Mouse (Mus musculus) kidney, embryonic 14.5 days (tissue): ENCODE results near the gene Gm3336. TPM values are rescaled to one million over a fixed set of nuclear protein-coding genes. Genes with fewer than 3 reads are reported as not detected.

Source experiments
- ATAC-seq: fragments of 200-750 bp; cut with Nextera tagmentation; 2 replicates; pipeline ENCODE4 v1.8.0; 2017; ENCODE audit warnings: moderate number of reproducible peaks, mild to moderate bottlenecking, moderate TSS enrichment, moderate library complexity; ENCODE audit not compliant: low FRiP score, low TSS enrichment
- H3K27ac ChIP-seq: fragments of 300-500 bp; sonication (generic); 2 replicates; pipeline ENCODE4 v1.5.1; 2014; ENCODE audit warnings: low read depth, mild to moderate bottlenecking, low read length, moderate library complexity, mixed read lengths
- H3K27me3 ChIP-seq: fragments of 300-500 bp; sonication (generic); 2 replicates; pipeline ENCODE4 v1.6.1; 2014; ENCODE audit warnings: mild to moderate bottlenecking, low read length; ENCODE audit not compliant: control insufficient read depth, insufficient read depth
- H3K36me3 ChIP-seq: fragments of 300-500 bp; sonication (generic); 2 replicates; pipeline ENCODE4 v1.6.1; 2014; ENCODE audit warnings: low read length, mixed read lengths; ENCODE audit not compliant: control insufficient read depth, insufficient read depth
- H3K4me1 ChIP-seq: fragments of 300-500 bp; sonication (generic); 2 replicates; pipeline ENCODE4 v1.6.1; 2014; ENCODE audit warnings: low read length, mixed read lengths; ENCODE audit not compliant: control insufficient read depth, insufficient read depth
- H3K4me2 ChIP-seq: fragments of 300-500 bp; sonication (generic); replicated peaks from 2 replicates; pipeline ENCODE4 v1.6.1; 2014; ENCODE audit warnings: low read depth, mild to moderate bottlenecking, low read length
- H3K4me3 ChIP-seq: fragments of 300-500 bp; sonication (generic); 2 replicates; pipeline ENCODE4 v1.5.1; 2014; ENCODE audit warnings: mild to moderate bottlenecking, low read length
- H3K9ac ChIP-seq: fragments of 300-500 bp; sonication (generic); 2 replicates; pipeline ENCODE4 v1.6.1; 2014; ENCODE audit warnings: low read depth, mild to moderate bottlenecking, low read length, moderate library complexity
- H3K9me3 ChIP-seq: fragments of 300-500 bp; sonication (generic); 2 replicates; pipeline ENCODE4 v1.6.1; 2016; ENCODE audit warnings: low read length; ENCODE audit not compliant: control insufficient read depth
- WGBS: fragments of 180-500 bp; shearing (Covaris S2); extraction: QIAGEN DNeasy Blood & Tissue Kit; methylation state at CpG from one replicate; pipeline ENCODE4 v1.1.7; 2014; 5-methylcytosine and 5-hydroxymethylcytosine counted together
- polyA plus RNA-seq: library from polyadenylated mRNA; unstranded; fragments of >200 nt; fragmentation: Nextera tagmentation; extraction: Ambion mirVana; gene quantifications from 2 replicates; pipeline ENCODE4 v1.2.1, GENCODE M21; 2014

Gm3336 gene
- polyA plus RNA-seq, 1 experiment from 2014 or later = 0.73 TPM

DNA sequence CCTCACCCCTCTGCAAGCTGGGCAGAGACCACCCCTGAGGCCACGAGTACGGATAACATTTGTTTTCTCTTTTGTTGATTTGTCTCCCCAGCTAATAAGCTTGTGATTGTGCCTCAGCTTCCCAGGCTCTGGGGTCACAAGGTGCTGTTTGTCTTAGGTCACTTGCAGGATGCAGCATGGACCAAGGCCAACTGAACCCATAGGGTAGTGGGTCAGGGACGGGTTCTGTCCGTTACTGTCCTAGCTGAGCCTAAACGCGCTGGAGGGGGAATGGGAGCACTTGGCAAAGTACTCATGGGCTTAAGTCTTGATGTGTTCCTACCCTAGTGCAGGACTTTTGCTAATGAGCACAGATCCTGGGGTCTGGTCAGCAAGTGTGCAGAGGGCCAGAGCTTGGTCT lies 49.2 kb downstream of the Gm3336 start:
- no peak for ATAC-seq
- H3K4me3 ChIP-seq = no peak overlapping the region
- peaks cover 56% of the 10 kb centered on the region for H3K36me3 ChIP-seq
- no peak overlapping the region for H3K27ac ChIP-seq
- H3K9ac ChIP-seq = no peak overlapping the region
- WGBS = 82% methylated on average over 6 of the region's 6 CpGs
- peaks cover 13% of the 10 kb centered on the region; the same call in 1 of the 2 replicates for H3K4me1 ChIP-seq
- no peaks in the 10 kb centered on the region for H3K27me3 ChIP-seq
- H3K4me2 ChIP-seq = no peak overlapping the region
- no peaks in the 10 kb centered on the region for H3K9me3 ChIP-seq

DNA sequence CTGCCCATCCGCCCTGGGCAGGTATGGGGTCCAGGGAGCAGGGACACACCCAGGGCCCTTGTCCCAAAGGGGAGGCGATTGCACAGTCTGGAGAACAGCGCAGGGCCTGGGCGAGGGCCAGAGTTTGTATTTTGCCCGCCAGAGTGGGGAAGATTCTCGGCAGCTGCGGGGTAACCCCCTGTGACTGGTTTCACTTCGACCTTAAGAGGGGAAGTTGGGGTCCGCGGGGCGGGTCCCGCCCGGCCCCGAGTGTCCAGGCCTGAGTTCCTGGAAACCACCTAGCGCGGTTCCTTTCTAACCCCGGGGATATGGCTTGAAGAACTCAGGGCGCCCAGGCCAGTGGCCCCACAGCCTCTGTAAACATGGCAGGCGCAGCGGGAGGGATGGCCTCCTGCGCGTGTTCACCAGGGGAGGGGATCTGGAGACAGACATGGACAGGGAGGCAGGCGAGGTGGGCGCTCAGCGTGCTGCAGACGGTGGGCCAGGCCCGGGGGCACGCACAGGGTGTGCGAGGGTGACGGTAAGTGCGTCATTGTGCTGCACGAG lies 50.0 kb downstream of the Gm3336 start:
- no peak for ATAC-seq
- no peak overlapping the region for H3K4me2 ChIP-seq
- H3K4me3 ChIP-seq = no peak overlapping the region
- peaks cover 15% of the 10 kb centered on the region; the same call in 1 of the 2 replicates for H3K4me1 ChIP-seq
- H3K27ac ChIP-seq = no peak overlapping the region
- peaks cover 63% of the 10 kb centered on the region for H3K36me3 ChIP-seq
- 95% methylated on average over 32 of the region's 32 CpGs for WGBS
- H3K27me3 ChIP-seq = no peaks in the 10 kb centered on the region
- H3K9me3 ChIP-seq = no peaks in the 10 kb centered on the region
- no peak overlapping the region for H3K9ac ChIP-seq

GRCm38 (mm10) chr8:70768956-70769355 lies 50.6 kb downstream of the Gm3336 start:
- Histone ChIP-seq H3K36me3 (peaks cover 66% of the 10 kb centered on the region), H3K27ac (no peak overlapping the region), H3K4me3 (no peak overlapping the region), H3K9ac (no peak overlapping the region), H3K27me3 (no peaks in the 10 kb centered on the region), H3K4me2 (no peak overlapping the region), H3K9me3 (no peaks in the 10 kb centered on the region), H3K4me1 (peaks cover 21% of the 10 kb centered on the region)
- WGBS = 90% methylated on average over 16 of the region's 16 CpGs
- ATAC-seq = 0 out of 2 replicates have a peak, but pooled peaks have one; percentile 2

- Histone ChIP-seq H3K4me3 (no peak overlapping the region), H3K9me3 (no peaks in the 10 kb centered on the region), H3K36me3 (peaks cover 67% of the 10 kb centered on the region), H3K4me2 (no peak overlapping the region), H3K27ac (no peak overlapping the region), H3K9ac (0 out of 2 replicates have a peak overlapping the region, but pooled peaks have one; percentile 1), H3K4me1 (peaks cover 25% of the 10 kb centered on the region), H3K27me3 (no peaks in the 10 kb centered on the region)
- 7% methylated on average over 26 of the region's 26 CpGs for WGBS
- ATAC-seq = peak; percentile 62
Observed at GRCm38 (mm10) chr8:70769359-70769758, 51.0 kb downstream of the Gm3336 start.

DNA sequence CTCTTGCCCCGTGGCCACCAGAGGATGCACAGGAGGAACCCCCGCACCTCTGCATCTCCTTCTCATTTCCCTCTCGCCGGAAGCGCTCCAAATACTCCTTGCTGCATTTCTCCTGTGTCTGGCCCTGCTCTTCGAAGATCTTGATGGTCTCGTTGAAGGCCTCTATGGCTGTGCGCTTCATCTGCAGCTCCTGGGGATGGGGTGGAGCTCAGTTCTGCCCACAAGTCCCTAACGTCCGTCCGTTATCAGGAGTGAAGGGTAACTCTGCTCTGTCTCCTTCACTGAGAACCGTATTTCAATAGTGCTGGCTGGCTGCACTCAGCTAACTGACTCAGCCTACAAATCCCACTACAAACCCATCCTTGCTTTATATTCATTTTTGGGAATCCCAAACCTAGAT lies 51.5 kb downstream of the Gm3336 start:
- Histone ChIP-seq H3K4me1 (peaks cover 27% of the 10 kb centered on the region), H3K9me3 (no peaks in the 10 kb centered on the region), H3K27ac (no peak overlapping the region), H3K9ac (0 out of 2 replicates have a peak overlapping the region, but pooled peaks have one; percentile 1), H3K36me3 (peaks cover 69% of the 10 kb centered on the region), H3K4me3 (no peak overlapping the region), H3K4me2 (no peak overlapping the region), H3K27me3 (no peaks in the 10 kb centered on the region)
- ATAC-seq = no peak
- 73% methylated on average over 12 of the region's 12 CpGs for WGBS

DNA sequence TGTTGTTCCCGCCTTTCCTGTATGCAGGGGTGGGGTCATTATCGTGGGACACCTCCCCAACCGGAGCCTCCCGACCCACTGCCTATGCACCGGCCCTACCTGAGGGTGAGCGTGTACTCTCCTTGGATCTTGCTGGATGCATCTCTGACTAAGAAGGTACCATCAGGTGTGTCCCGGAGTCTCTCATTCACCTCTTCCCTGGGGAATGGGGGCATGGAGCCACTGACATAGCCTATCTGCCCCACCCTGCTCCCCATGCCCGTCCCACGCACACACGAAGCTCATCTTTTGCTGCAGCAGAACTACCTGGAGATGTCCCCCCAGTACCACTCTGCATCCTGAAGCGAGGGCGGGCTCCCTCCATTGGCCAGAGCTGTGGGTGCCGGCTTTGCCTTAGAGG lies 52.4 kb downstream of the Gm3336 start:
- no peak overlapping the region for H3K27ac ChIP-seq
- 96% methylated on average over 13 of the region's 13 CpGs for WGBS
- no peak overlapping the region for H3K4me2 ChIP-seq
- H3K9ac ChIP-seq = no peak overlapping the region
- no peaks in the 10 kb centered on the region for H3K27me3 ChIP-seq
- H3K9me3 ChIP-seq = no peaks in the 10 kb centered on the region
- no peak for ATAC-seq
- peaks cover 72% of the 10 kb centered on the region for H3K36me3 ChIP-seq
- H3K4me1 ChIP-seq = peaks cover 34% of the 10 kb centered on the region
- H3K4me3 ChIP-seq = no peak overlapping the region

DNA sequence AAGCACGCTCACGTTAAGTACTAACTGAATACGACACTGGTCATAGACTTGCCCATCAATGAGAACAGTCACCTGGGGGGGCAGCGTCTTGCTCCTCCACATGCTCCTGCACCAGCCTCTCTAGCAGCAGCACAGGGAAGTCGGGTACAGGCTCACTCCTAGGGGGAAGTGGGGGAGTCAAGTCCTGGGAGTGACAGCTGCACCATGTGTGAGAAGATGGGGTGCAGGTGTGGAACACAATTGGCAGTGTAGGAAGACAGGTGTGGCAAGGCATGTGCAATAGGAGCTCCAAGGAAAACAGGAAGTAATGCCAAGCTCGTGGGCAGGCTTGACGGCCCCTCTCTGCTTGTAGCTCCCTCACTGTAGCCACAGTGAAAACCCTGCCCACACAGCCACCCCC lies 52.9 kb downstream of the Gm3336 start:
- Histone ChIP-seq H3K27ac (no peak overlapping the region), H3K9ac (no peak overlapping the region), H3K4me1 (peaks cover 33% of the 10 kb centered on the region), H3K4me3 (no peak overlapping the region), H3K9me3 (no peaks in the 10 kb centered on the region), H3K4me2 (no peak overlapping the region), H3K36me3 (peaks cover 72% of the 10 kb centered on the region), H3K27me3 (no peaks in the 10 kb centered on the region)
- WGBS = 82% methylated on average over 7 of the region's 7 CpGs
- ATAC-seq = no peak

- H3K4me1 ChIP-seq = peaks cover 25% of the 10 kb centered on the region
- H3K27ac ChIP-seq = no peak overlapping the region
- H3K36me3 ChIP-seq = peaks cover 72% of the 10 kb centered on the region
- no peaks in the 10 kb centered on the region for H3K27me3 ChIP-seq
- no peak overlapping the region for H3K4me3 ChIP-seq
- no peak for ATAC-seq
- no peak overlapping the region for H3K9ac ChIP-seq
- 94% methylated on average over 13 of the region's 13 CpGs for WGBS
- H3K4me2 ChIP-seq = no peak overlapping the region
- H3K9me3 ChIP-seq = no peaks in the 10 kb centered on the region
Observed at GRCm38 (mm10) chr8:70772075-70772474, 53.7 kb downstream of the Gm3336 start.
